Mouse (Mus musculus) megakaryocyte, embryonic 14.5 days (primary cell): Measurements from ENCODE around the gene Cdrt4.

ENCODE experiments used
- FLI1 ChIP-seq: IDR thresholded peaks from 2 replicates; pipeline ENCODE4 v1.6.1; 2012; ENCODE audit warnings: low read length, inconsistent platforms, mixed read lengths
- GATA1 ChIP-seq: IDR thresholded peaks from 3 replicates; pipeline ENCODE4 v1.6.1; 2012; ENCODE audit warnings: mixed read lengths, low read length, inconsistent platforms, borderline replicate concordance

DNA sequence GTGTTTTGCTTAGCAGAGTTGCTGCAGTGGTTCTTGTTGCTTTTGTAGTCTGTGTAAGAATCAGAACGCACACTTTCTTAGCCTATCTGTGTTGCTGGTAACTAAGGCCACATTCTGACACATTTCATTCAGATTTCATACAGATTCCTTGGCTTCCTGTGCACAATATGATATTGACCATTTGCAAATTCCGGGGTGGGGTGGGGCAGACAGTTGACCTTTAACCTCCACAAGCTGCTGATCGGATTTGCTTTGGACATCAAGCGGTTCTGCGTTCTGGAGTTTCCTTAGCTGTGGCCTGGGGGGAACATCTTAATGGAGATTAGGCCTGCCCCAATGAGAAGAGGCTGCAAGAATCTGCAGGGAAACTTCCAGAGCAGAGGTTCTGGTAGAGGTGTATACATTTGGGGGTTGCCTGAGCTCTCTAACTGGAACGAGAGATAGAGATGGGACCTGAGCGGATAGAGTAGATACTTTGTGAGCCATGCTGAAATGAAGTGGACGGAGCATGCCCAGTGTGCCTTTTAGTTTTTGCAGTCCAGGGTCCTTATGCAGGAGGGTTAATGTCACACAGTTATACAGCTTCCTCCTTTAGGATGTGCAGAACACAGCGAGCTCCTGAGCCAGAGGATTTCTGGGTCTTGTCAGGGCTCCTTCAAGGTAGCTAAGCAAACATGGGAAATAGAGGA lies 44.2 kb downstream of the Cdrt4 start:
- TF ChIP-seq GATA1 (no peak), FLI1 (no peak)
